Mouse (Mus musculus): Measurements from ENCODE around the gene Kcnh1.

Gene Kcnh1

DNA sequence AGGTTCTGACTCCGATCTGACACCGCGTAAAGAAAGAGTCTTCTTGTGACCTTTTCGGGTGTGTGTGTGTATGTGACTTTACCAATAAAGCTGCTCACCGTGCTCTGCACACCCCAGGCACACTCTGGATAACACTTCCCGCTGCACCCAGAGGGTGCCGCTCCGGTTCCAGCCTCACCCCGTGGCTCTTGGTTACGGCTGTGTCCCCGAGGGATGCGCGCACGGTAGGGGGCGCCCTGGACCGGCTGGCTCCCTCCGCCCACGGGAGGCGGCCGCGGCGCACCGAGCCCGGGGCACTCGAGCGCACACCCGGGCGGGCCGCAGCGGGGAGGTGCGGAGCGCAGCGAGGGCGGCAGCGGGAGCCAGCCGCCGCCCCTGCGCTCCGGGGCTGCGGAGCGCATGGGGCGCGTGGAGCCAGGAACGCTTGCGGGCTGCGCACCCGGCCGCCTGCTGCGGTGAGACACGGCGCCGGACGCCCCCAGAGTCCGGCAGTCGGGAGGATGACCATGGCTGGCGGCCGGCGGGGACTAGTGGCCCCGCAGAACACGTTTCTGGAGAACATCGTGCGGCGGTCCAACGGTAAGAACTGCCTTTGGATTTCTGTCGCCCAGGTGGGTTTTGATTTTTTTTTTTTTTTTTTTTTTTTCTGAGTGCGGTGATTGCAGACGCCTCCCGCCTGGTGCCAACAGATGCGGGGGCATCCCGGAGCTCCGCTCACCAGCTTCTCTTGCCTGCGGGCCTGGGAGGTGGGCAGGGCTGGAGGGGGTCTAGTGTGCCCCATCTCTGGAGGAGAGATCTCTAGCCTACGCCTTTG lies at the start of gene Kcnh1:
TSS of gene Kcnh1 (plus strand) at position 267 of the 814 bp plus-strand sequence.
- DNase-seq: peak; percentile 91

DNA sequence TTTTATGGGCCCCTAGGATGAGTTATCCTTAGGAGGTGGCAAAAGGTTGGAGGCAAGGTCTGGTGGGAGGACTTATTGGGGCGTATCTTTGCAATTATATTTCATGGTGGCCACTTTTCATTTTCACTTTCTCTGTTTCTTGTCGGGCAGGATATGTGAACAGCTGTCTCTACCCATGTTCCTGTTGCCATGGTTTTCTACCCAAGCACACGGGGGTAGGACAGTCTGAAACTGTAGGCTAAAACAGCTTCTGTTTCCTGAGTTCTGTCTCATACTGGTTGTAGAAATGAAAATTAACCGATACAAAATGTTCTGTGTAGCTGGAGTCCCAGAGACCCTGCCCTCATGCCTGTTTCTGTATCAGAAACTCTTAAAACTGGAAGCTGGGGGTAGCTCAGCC lies 39.4 kb upstream of the Kcnh1 start:
- no peak for DNase-seq

DNA sequence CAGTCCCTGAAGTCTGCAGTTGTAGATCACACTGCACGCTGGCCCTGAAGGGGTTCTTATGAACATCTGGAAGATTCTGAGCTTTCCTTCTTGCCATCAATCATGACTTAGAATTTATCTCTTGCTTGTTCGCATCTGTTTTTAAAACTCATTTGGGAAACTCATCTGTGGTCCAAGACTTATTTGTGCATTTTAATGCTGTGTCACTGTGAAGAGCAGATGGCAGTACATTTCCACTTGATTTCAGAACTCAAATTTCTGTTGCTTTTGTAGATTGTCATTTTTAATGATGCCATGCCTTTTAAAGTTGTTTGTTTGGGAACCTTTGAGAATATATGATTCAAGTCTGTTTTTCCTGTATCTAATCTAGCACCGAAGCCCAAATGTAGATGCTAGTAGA lies 19.1 kb upstream of the Kcnh1 start:
- DNase-seq: no peak

DNA sequence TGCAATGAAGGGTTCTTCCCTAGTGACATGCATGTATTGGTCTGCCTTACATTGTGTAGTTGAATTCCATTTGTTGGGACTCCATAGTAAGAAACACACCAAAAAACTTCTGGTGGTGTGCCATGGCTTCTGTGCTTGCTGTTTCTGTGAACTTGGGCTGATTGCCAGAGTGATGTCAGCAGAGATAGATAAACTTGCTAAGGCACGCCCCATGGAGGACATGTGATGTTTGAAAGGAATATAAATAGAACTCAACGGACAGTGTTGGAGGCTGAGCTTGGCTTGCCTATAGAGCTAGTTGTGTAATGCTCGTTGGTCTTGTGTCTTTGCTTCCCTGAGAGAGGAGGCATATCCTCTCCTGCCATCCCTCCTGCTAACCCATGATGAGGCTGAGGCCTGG lies 10.7 kb upstream of the Kcnh1 start:
- no peak for DNase-seq

DNA sequence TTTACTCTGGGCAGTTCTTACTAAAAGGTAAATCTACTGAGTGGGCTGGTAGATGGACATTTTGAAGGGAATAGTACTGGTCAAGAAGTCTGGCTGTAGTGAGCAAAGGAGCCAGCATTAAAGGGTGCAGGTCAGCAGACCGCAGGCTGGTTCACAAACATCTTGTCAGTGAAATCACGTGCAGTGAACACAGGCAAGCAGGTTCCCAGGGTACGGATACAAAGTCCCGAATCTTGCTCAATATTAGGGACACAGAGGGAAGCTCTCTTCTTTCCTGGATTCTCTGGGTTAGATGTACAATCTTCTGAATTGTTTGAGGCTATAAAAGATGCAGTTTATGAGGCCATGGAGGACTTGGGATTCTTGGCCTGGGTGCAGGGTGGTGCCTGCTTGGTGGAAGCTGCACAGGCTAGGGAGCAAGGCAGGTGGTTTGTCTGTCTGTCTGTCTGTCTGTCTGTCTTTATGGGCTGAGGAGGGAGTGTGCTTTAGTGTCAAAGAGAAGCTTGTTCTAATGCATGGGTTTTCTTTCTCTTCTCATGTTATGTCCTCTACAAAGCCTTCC lies 8.8 kb upstream of the Kcnh1 start:
- no peak for DNase-seq

DNA sequence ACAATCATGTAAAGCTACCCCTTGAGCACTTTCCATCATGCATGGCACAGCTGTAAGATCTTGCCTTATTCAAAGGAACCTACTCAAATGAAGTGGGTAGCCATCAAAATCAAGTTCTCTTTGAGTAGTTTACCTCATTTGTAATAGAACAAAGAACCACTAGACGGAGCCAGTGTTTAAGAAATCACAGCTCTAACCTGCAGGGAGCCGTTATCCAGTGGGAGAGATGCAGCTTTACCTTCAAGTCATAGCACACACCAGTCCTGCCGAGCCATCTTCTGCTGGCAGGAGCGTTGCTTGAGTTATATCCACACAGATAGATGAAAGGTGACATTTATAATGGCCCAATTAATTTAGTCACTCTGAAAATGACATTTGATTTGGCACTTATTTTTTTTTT lies 1.5 kb upstream of the Kcnh1 start:
- DNase-seq: peak; percentile 91

DNA sequence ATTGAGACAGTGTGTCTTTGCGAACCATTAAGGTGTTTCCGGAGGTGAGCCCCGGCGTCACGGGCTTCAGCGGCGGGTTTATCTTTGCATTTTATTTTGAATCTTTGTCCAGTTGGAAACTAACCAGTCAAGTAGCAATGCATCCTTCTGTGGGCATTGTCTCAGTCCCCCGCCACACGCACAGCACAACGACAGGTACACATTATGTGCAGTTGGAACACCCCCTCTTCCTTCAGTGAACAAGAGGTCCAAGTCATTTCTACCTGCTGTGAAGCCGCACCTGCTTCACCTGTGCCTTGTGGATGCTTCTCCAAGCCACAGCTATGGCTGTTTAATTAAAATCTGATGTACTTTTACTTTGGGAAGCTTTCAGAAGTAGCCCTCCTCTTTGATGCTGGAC lies 803 bp upstream of the Kcnh1 start:
- peak; percentile 85 for DNase-seq

DNA sequence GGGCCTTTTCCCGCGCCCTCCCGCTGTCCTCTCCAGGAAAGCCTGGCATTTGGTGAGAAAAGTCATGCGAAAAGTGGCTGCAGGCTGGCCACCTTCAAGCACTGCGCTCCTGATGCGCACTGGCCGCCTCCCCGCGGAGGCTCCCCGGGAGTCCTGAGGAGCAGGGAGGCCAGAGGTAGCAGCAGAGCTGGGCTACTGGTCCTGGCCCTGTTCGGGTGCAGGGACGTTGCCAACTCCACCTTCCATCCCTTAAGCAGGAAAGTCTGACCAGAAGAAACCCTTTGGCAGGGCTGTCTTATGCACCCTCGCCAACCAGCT lies 707 bp downstream of the Kcnh1 start:
- peak; percentile 75 for DNase-seq

DNA sequence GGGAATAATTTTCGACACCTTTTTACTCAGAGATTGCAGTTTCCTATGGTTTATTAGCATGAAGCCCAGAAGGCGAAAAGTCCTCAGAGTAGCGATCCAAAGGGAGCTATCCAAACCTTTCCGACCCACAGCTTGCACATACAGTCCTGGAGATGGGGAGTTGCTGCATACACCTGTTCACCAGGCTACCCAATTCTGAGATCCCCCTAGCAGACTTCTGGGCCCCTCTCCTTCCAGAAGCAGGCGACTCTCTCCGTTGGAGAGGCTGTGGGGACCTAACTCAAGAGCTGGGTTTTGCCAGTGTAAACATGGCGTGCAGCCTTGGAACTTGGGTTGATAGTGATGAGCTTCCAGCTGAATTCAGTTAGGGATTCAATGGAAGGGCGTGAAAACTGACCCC lies 1.3 kb downstream of the Kcnh1 start:
- no peak for DNase-seq

DNA sequence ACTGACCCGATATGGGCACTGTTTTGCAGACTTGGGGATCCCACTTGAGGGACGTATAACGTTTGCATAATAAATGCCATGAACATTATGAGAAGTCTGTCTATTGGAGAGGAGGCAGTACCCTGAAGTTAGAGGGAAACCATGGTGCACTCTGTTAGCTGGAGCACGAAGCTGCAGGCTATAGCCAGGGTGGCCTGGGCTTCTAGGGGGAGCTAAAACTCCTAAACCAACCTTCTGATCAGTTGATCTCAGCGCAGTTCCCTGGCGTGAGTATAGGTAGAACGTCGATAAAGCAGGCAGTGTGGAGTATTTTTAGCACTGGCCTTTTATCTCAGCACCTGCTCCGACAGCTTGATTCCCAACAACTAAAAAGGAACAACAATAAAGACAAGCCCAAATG lies 2.1 kb downstream of the Kcnh1 start:
- DNase-seq: peak; percentile 60

DNA sequence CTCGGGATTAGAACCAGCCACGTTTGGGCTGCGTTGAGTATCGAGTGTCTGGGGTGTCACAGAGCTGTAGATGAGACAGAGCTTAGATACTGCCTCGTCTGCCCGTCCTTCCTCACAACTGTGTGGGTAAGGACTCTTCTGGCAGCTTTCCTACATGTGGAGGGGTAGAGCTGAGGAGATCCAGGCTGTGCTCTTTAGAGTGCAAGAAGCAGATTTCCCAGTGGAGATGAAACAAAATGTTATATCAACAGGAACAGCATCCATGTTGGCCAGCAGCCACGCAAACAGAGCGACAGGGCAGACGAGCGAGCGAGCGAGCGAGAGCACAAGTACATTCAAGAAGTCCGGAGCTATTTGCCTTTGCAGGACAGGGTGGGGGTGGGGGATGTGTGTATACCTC lies 3.1 kb downstream of the Kcnh1 start:
- DNase-seq: no peak

DNA sequence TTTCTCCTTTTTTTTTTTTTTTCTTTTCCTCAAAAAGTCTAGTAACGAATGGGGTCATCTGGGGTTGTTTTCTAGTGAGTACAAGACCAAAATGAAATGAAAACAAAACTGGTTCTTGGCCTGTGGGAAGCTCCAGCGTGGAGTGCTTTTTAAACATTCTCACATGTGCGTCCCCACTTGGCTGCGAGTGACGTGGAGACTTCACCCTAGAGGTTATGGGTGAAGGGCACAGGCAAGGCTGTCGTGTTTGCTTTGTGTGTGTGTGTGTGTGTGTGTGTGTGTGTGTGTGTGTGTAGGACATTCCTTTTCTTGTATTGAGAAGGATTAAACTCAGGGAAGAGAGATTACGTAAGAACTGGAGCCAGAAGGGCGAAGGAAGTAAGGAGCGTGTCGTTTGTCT lies 6.9 kb downstream of the Kcnh1 start:
- no peak for DNase-seq

DNA sequence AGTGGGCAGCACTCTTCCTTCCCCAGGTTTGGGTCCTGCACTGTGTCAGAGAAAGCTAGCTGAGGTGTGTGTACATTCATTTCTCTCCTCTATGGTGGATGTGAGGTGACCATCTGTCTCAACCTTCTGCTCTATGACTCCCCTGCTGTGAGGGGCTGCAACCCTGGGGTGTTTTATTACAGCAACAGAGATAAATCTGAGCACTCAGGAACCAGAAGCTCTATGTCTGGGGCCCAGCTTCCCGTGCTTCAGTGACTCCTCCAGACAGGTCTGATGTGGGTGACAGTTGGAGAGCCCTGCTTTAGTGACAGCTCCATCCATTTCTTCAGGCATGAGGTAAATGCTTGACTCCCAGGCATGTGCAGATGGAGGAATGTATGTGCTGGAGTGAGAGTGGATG lies 12.4 kb downstream of the Kcnh1 start:
- peak; percentile 89 for DNase-seq

DNA sequence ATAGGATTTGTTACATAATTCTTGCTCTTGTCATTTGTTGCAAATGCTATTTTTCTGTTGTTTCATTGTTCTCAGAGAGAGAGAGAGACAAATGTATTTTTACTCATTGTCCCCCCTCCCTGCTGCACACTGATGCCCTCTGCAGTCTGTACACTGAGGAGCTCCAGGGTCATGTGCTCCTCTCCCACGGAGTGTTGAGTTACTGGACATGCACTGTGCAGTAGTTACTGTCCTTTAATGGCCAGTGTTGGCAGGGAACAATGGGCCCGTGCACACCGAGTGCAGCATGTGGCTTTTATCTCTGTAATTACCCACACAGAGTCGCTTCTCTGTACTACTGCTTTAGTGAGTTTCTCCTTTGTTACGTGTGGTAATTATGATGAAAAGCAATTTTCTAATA lies 17.4 kb downstream of the Kcnh1 start:
- DNase-seq: no peak

DNA sequence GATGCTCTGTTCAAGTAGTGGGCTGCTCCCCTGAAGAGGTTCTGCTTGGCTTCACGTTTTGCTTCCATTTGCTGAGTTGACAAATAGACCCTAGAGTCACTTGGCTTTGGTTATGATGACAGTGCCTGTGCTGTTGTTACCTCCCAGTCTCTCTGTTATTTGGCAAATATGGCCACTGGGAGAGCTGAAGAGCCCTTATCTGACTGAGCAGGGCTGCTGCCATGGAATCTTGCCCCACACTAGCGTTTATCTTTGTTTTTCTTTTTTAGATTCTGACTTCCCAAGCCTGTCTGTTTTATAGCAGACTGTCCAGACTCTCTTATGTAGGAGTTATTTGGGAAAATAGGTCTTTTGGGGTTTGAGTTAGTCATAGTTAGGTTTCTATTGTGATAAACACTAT lies 21.9 kb downstream of the Kcnh1 start:
- no peak for DNase-seq

DNA sequence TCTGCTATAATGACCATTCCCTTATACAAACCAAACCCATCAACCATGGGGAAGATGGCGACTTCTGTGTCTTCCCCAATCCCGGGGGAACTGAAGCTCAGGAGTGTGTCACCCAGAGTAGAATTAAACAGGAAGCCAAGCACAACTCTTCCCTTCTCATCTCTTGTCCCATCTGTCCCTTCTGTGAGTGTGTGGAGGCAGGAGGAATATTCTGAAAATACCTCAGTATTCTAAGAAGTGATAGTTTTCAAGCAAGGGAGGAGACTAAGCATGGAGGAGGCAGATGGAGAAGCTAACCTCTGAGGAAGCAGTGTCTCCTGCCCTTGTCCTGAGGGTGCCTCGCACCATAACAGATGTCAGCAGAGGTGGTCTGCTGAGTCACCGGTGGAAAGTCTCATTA lies 24.1 kb downstream of the Kcnh1 start:
- no peak for DNase-seq

DNA sequence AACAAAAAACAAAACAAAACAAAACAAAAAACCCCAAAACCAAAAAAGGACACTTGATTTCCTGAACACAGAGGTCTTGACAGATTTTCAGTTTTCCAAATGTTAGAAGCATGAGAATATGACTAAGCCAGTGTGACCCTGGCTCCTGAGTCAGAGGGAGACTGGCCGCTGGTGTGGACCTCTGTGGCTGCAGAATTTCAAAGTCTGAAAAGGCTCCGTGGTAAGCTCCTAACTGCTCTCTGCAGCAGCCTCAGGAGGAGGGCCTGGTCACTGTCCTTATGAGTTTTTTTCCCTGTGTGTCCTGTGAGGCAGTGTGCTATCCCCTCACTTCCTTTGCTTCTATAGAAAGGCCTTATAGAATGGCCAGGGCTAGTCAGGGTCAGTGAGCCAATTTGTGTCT lies 29.6 kb downstream of the Kcnh1 start:
- DNase-seq: no peak

DNA sequence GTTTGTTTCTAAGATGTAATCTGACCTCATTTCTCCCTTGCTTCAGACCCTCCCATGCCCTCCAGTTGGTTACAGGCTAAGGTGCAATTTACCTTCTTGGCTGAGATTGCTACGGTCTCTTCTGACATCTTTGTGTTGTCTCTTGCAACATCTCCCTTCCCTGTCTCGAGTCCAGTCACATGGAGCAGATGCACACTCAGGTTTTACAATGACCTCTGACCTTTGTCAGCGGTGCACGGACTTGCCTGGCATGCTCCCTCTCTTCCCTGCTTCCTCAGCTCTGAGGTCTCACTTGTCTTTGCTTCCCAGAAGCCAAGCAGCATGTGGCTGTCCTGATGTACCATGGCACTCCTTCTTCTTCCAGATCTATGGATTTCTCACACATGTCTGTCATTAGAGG lies 33.6 kb downstream of the Kcnh1 start:
- no peak for DNase-seq

DNA sequence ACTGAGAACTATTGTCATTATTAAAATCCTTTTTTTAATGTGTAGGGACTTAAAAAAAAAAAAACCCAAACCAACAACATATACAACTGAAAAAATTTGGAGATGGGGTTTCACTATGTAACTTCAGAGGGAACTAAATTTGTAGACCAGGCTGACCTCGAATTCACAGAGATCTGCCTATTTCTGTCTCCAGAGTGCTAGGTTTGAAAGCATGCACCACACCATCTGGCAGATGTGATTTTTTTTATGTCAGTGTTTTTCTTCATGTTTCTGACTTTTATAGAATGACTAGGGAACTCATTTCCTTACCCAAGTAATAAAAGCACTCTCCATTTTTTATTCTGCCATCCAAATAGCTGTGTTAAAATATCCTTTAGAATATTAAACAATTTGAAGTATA lies 42.1 kb downstream of the Kcnh1 start:
- no peak for DNase-seq

DNA sequence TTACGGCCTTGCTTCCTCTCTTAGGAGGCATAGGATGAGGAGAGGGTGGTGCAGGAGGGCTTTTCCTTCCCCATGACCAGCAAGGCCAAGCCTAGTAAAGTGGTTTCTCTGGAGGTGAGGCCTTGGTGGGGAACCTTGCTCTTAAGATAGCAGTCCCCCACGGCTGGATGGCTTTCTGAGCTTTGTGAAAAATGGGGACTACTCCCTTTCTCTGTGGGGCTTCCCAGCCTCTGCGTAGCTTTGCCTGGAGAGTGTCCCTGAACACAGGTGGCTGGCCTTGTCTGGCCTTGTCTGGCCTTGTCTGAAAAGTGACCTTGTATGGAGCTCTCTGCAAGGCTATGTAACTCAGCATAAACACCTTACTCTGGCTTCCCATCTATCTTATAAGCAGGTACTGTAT lies 56.3 kb downstream of the Kcnh1 start:
- DNase-seq: no peak

DNA sequence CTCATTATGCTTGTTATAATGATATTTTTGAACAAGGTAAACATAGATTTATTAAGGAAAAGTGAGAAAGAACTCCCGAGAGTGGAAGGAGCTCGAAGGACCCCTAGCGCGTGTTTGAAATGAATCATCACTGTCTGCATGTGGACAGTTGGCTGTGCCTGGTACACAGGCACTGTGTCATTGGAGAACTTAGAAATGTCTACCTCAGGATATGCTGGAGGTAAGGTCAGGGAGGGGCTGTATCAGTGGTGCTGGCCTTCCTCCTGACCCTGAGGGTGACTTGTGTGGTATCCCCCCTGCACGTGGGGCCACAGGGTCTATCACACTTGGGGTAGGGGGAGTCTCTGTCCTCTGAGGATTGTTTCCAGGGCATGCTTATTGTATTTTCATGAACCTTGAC lies 68.6 kb downstream of the Kcnh1 start:
- DNase-seq: no peak

DNA sequence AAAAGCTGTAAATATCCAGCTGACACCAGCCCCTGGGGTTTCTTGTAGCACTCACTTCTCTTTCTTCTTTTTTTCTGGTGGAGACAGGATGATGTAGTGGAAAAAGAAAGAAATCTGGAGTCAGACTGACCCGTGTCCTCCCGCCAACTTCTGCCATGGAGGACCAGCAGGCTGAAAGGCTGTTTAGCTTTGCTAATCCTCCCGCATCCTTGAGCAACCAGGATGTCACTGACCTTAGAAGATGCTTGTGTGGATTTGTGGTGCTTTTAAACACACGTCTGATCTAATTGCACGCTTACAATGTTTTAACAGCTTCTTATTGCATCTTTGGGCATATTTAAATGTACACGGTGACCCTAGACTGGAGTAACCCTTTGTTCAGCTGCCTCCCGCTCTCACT lies 69.0 kb downstream of the Kcnh1 start:
- DNase-seq: no peak

DNA sequence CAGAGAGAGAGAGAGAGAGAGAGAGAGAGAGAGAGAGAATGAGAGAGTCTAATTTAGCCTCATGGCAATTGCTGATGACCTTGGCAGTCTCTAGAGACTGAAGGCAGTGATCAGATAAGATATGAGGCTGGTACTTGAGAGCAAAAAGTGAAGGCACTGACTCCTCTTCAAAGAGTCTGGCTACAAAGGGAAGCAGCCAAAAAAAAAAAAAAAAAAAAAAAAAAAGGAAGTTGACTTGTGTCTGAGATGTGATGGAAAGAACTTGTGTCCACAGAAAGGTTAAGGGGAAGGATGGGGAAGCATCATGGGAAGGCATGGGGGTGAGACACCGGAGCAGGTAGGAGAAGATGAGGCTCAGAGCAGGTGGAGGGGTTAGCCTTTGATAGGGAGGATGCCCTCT lies 75.1 kb downstream of the Kcnh1 start:
- no peak for DNase-seq

DNA sequence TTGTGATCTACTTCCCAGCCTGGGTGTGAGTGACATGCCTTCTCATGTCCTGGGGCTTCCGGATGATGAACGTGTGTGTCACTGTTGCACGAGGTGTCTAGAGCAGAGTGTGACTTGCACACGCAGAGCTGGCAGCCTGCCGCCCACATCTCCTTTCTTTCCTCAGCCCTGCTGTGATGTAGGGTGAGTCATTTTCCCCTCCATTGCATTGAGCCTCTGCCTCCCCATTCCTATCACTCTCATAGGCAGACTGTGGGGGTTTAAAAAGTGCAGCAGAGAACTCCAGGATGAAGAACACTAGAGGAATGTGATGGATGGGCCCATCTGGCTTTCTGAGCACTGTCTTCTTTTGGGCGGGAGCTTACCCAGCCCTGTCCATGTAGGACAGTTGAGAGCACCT lies 76.4 kb downstream of the Kcnh1 start:
- DNase-seq: no peak

DNA sequence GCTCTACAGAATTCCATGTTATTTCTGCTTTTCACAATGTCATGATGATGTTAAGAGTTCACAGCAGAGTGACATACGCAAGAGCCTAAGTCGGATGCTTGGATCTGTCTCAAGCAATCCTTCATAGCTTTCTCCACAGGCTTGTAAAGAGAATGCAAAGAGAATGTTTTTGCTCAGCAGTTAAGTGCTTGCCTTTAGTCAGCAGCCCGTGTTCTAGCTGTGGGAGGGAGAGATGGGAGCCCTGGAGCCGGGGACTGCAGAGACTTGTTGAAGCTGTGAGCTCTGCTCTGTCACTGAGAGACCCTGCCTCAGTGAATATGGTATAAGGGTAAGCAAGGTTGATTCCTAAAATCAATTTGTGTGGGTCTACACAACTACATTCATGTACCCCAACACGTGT lies 78.3 kb downstream of the Kcnh1 start:
- DNase-seq: no peak

Data from cerebellum, adult 9-10 months (tissue).